Mouse (Mus musculus): Measurements from ENCODE around the gene Rras. TPM values are rescaled to one million over a fixed set of nuclear protein-coding genes. Genes with fewer than 3 reads are reported as not detected.

Gene Rras
- 286 and 584 TPM in 2 replicates for polyA plus RNA-seq (2012; rRNA removed; ENCODE audit: low replicate concordance)

DNA sequence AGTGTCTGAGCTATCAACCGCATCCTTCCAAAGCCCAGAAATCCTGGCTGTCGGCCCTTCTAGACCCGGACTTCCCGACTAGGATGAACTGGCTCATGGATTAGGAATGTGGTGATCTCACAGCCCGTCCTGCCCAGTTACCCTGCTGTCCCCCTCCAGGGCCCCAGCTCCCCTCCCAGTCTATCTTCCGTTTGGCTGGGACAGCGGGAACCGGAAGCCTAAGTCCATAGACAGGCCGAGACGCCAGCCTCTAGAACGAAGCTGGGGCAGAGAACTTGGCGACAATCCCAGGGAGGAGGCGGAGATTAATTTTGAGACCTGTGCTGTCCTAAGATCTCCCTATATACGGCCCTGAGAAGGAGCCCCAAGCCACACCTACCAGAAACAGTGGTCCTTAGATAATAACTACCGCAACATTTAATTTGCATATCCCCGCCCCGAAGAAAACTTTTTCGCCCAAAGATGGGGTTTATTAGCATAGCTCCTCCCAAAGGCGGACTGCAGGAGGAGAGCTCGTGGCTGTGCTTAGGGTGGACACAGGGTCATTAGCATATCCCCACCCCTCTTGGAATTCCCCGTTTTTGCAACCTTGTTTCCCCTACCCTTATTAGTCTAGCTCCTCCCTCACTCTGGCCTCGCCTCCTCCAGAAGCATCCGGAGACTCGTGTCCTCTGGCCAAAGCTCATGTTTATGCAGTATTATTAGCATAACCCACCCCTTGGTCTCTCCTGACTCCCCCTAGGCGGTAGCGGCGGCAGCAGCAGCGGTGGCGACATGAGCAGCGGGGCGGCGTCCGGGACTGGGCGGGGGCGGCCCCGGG is at the start of gene Rras:
Gene Rras (plus strand): TSS at position 720 of the 820 bp plus-strand sequence.

DNA sequence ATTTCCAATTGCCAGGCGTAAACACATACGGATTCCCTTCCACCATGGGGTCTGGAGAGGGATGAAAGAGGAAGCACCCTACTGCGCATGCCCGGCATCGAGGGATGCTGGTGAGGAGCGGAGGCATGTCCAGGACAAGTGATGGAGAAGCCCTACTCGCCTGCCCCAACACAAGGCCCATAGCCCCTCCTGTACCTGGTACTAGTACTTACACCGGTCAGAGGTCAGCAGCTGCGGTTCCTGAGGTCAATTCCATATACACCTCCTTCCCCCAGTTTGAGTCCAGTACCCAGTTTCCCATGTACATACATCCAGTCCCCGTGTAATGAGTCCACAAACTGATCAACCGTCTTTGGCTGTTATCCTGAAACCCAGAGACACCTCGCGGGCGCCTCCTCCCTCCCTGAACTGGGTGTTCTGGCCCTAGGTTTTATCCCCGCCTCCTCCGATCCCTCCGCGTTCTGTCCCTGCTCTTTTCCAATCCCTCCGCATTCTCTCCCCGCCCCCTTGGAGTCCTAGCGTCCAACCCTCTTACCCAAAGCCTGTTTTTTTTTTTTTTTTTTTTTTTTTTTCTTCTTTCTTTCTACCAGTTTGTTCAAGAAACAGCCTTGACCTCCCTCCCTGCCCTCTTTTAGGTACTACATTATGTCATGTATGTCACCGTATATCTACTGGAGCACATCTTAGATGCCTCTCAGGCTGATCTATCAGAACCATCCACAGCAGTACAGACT is 43.2 kb upstream of the Rras start, which contains the start of gene Cpt1c:
Gene Cpt1c (minus strand): TSS at position 469 of the 734 bp plus-strand sequence.

DNA sequence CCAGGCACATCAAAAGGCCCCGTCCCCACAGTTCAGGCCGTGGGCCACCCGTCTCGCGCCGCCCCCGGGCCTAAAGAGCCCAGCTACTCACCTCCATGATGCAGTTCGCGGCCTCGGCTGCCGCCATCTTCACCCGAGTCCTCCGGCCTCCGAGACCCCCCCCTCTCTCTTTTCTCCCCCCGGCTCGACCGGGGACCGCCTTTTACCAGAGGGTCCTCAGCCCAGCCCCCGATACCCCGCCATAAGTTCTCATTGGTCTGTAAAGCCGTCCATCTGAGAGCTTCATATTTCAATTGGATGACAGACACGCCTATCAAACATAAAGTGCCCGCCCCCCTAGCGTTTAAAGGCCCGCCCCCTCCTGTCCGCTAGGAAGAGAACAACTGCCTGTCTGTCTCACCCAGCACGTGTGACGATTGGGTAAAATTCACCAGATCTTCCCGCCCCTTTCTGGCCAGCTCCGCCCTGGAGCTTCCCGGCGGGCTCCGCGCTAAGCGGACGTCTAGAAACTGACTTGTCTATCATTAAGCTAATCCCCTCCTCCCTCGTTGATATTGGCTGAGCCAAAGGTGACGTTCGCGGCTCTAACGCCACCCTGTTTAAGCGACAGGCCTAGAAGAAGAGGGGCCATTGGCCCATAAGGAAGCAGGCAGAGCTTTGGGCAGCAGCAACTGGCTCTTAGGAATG is 31.4 kb upstream of the Rras start, which contains the start of gene Prmt1:
Gene Prmt1 (minus strand): TSS at position 377 of the 687 bp plus-strand sequence.

DNA sequence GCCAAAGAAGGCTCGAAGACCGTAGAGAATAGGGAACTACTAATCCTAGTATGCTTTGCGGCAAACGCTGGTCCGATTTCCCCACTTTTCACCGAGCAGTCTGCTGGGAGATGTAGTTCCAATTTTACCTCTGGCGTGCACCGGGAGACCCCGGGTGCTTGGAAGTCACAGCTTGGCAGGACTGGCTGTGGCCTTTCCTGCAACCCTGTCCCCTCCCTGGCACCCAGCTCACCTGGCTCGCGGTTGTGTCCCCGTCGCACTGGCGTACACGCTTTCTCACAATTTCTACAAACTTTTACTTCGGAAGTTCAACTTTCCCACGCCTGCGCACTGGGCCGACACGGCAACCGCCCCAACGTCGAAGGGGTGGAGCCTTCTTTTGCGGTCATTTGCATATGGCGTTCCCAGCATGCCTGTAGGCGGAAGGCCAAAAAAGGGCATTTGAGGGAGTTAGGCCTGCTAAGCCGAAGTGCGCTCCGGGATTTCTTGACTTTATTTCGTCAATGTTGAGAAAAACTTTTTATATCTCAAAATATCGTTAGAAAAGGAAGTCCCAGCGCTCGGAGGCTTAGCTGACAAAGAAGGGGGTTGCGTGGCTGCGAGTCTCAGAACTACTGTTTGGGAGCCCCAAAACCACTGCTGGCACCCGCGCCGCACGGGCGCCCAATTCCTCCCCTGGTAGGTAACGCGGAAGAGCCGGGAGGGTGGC is 20.4 kb upstream of the Rras start, which contains the start of gene Irf3:
Gene Irf3 (plus strand): TSS at position 418 of the 709 bp plus-strand sequence.

DNA sequence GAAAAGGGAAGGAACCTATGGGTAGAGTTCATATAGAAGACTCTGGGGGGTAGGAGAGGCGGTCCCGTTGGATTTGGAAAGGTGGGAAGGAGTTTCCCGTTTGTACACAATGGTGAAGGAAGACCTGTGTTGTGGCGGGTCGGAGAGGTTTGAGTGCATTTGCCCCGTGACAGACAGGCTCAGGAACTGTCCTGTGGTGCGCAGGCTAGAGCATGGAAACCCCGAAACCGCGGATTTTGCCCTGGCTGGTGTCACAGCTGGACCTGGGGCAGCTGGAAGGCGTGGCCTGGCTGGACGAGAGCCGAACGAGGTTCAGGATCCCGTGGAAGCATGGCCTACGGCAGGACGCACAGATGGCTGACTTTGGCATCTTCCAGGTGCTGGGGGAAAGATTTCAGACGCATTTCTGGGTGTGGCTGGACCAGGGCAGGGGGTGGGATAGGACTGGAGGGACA is 19.2 kb upstream of the Rras start, which contains the start of gene Bcl2l12:
Gene Bcl2l12 (minus strand): TSS at position 212 of the 455 bp plus-strand sequence.

DNA sequence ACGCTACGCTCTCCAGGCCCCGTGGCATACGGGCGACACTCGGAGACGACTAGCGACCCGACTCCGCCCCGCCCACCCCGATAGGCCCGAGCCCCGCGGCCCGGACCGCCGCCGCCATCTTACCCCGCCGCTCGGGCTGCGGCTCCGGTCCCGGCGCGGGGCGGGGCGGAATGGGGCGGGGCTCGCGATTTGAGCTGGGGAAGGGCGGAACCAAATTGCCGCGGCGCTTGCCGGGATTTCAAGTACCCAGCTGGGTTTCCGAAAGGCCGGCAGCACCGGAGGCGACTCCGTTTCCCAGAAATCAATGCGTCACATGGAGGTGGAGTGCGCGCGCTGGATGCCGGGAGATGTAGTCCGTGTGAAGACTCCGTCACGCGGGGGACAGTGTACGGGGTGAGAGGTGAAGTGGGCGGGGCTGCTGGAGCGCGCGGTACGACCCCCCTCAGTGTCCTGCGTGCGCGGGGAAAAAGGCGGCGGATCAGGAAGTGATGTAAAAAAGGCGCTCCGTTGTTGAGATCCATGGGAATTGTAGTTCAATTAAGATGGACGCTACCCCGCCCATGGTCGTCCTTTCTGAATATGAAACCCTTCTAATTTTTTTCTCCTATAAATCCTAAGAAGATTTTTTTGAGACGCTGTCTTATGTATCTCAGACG is 1.7 kb upstream of the Rras start, which contains the start of gene Scaf1:
Gene Scaf1 (minus strand): TSS at position 407 of the 656 bp plus-strand sequence.

DNA sequence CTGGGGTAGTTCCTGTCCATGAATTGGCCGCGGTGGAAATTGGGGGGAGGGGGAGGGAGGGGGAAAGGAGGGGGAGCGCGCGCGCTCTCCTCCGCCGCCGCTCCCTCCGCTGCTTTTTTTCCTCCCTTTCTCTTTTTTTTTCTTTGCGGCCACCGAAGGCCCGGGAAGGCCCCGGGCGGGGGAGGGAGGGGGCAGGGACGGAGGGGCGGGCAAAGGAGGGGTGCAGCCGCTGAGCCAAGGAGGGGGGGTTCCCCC is 35.0 kb downstream of the Rras start, which contains the start of gene Prr12:
Gene Prr12 (minus strand): TSS at position 20 of the 255 bp plus-strand sequence.

DNA sequence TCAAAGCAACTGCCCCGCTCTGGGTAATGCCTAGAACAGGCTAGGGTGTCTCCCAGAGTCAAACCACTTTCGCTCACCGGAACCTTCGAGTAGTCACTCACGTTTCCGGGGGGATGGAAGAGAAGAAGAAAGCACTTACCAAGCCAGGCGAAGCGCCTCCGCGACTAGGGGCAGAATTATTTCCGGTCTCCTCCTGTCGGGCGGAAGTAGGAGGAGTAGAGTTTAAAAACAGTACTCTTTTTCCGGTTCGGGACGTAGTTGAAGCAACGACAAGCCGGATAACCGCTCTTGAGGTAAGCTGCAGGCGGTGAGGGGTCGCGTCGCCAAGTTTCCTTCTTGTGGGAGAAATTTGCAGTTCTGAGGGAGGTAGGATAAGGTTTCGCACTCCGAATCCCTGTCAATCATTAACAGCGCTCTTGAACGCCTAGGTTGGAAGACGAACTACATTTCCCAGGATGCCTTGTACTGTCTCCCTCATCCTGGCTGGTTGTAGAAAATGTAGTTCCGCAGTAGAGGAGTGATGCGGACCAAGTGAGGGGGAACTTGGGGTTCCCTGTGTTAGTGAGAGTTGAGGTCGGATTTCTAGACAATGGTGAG is 44.6 kb downstream of the Rras start, which contains the start of the genes Nosip and Prrg2:
Gene Nosip (plus strand): TSS at position 191 of the 597 bp plus-strand sequence.
Gene Prrg2 (minus strand): TSS at position 439 of the 597 bp plus-strand sequence.

Other genes with a start within 250 kb of the Rras start
- 35.6 and 77.6 TPM in 2 replicates for gene Nup62, start 201.9 kb upstream of the Rras start, polyA plus RNA-seq (2012; rRNA removed; ENCODE audit: low replicate concordance)
- 3.9 and 4.0 TPM in 2 replicates for gene Il4i1, start 201.6 kb upstream of the Rras start, polyA plus RNA-seq (2012; rRNA removed; ENCODE audit: low replicate concordance)
- 211 and 305 TPM in 2 replicates for gene Atf5, start 201.3 kb upstream of the Rras start, polyA plus RNA-seq (2012; rRNA removed; ENCODE audit: low replicate concordance)
- 87.7 and 129 TPM in 2 replicates for gene Akt1s1, start 169.0 kb upstream of the Rras start, polyA plus RNA-seq (2012; rRNA removed; ENCODE audit: low replicate concordance)
- gene Tbc1d17, start 168.9 kb upstream of the Rras start, polyA plus RNA-seq (2012; rRNA removed; ENCODE audit: low replicate concordance), result 125 and 126 TPM in 2 replicates
- gene Pnkp, start 160.8 kb upstream of the Rras start, polyA plus RNA-seq (2012; rRNA removed; ENCODE audit: low replicate concordance), result 45.1 and 47.8 TPM in 2 replicates
- gene Ptov1, start 148.2 kb upstream of the Rras start, polyA plus RNA-seq (2012; rRNA removed; ENCODE audit: low replicate concordance), result 245 and 426 TPM in 2 replicates
- 93.4 and 172 TPM in 2 replicates for gene Med25, start 125.2 kb upstream of the Rras start, polyA plus RNA-seq (2012; rRNA removed; ENCODE audit: low replicate concordance)
- gene Fuz, start 121.9 kb upstream of the Rras start, polyA plus RNA-seq (2012; rRNA removed; ENCODE audit: low replicate concordance), result 48.5 and 82.0 TPM in 2 replicates
- 91.4 and 108 TPM in 2 replicates for gene Ap2a1, start 88.5 kb upstream of the Rras start, polyA plus RNA-seq (2012; rRNA removed; ENCODE audit: low replicate concordance)
- gene Tsks, start 74.8 kb upstream of the Rras start, polyA plus RNA-seq (2012; rRNA removed; ENCODE audit: low replicate concordance), result 0.21 and 0.22 TPM in 2 replicates
- gene Cpt1c, start 43.1 kb upstream of the Rras start, polyA plus RNA-seq (2012; rRNA removed; ENCODE audit: low replicate concordance), result 21.7 and 88.9 TPM in 2 replicates
- 148 and 347 TPM in 2 replicates for gene Prmt1, start 31.4 kb upstream of the Rras start, polyA plus RNA-seq (2012; rRNA removed; ENCODE audit: low replicate concordance)
- 111 and 156 TPM in 2 replicates for gene Irf3, start 20.3 kb upstream of the Rras start, polyA plus RNA-seq (2012; rRNA removed; ENCODE audit: low replicate concordance)
- 30.2 and 45.2 TPM in 2 replicates for gene Bcl2l12, start 19.2 kb upstream of the Rras start, polyA plus RNA-seq (2012; rRNA removed; ENCODE audit: low replicate concordance)
- 67.6 and 79.5 TPM in 2 replicates for gene Scaf1, start 1.6 kb upstream of the Rras start, polyA plus RNA-seq (2012; rRNA removed; ENCODE audit: low replicate concordance)
- 8.6 and 15.5 TPM in 2 replicates for gene Prr12, start 34.9 kb downstream of the Rras start, polyA plus RNA-seq (2012; rRNA removed; ENCODE audit: low replicate concordance)
- gene Nosip, start 44.5 kb downstream of the Rras start, polyA plus RNA-seq (2012; rRNA removed; ENCODE audit: low replicate concordance), result 68.3 and 84.1 TPM in 2 replicates
- 73.3 and 99.8 TPM in 2 replicates for gene Prrg2, start 44.7 kb downstream of the Rras start, polyA plus RNA-seq (2012; rRNA removed; ENCODE audit: low replicate concordance)
- 89.2 and 448 TPM in 2 replicates for gene Rcn3, start 74.3 kb downstream of the Rras start, polyA plus RNA-seq (2012; rRNA removed; ENCODE audit: low replicate concordance)
- 195 and 315 TPM in 2 replicates for gene Fcgrt, start 85.9 kb downstream of the Rras start, polyA plus RNA-seq (2012; rRNA removed; ENCODE audit: low replicate concordance)
- 294 and 506 TPM in 2 replicates for gene Rps11, start 106.5 kb downstream of the Rras start, polyA plus RNA-seq (2012; rRNA removed; ENCODE audit: low replicate concordance)
- gene Rpl13a, start 110.8 kb downstream of the Rras start, polyA plus RNA-seq (2012; rRNA removed; ENCODE audit: low replicate concordance), result 1,583 and 3,800 TPM in 2 replicates
- gene Gm45713, start 118.3 kb downstream of the Rras start, polyA plus RNA-seq (2012; rRNA removed; ENCODE audit: low replicate concordance), result 5.4 and 12.9 TPM in 2 replicates
- 62.3 and 91.9 TPM in 2 replicates for gene Flt3l, start 118.5 kb downstream of the Rras start, polyA plus RNA-seq (2012; rRNA removed; ENCODE audit: low replicate concordance)
- 64.1 and 64.9 TPM in 2 replicates for gene Pih1d1, start 136.3 kb downstream of the Rras start, polyA plus RNA-seq (2012; rRNA removed; ENCODE audit: low replicate concordance)
- gene Aldh16a1, start 136.6 kb downstream of the Rras start, polyA plus RNA-seq (2012; rRNA removed; ENCODE audit: low replicate concordance), result 35.1 and 56.5 TPM in 2 replicates
- gene Slc17a7, start 146.0 kb downstream of the Rras start, polyA plus RNA-seq (2012; rRNA removed; ENCODE audit: low replicate concordance), result 0.08 TPM in 1 of 2 replicates, not detected in the other
- gene Gfy, start 161.6 kb downstream of the Rras start, polyA plus RNA-seq (2012; rRNA removed; ENCODE audit: low replicate concordance), result not detected in 2 replicates
- gene Pth2, start 163.0 kb downstream of the Rras start, polyA plus RNA-seq (2012; rRNA removed; ENCODE audit: low replicate concordance), result not detected in 2 replicates
- 0.09 and 0.14 TPM in 2 replicates for gene Ccdc155, start 186.9 kb downstream of the Rras start, polyA plus RNA-seq (2012; rRNA removed; ENCODE audit: low replicate concordance)
- gene Dkkl1, start 194.2 kb downstream of the Rras start, polyA plus RNA-seq (2012; rRNA removed; ENCODE audit: low replicate concordance), result 0.17 and 0.73 TPM in 2 replicates
- gene Tead2, start 197.8 kb downstream of the Rras start, polyA plus RNA-seq (2012; rRNA removed; ENCODE audit: low replicate concordance), result 30.9 and 110 TPM in 2 replicates
- 37.7 and 42.8 TPM in 2 replicates for gene Cd37, start 221.2 kb downstream of the Rras start, polyA plus RNA-seq (2012; rRNA removed; ENCODE audit: low replicate concordance)
- not detected in 2 replicates for gene Slc6a16, start 223.1 kb downstream of the Rras start, polyA plus RNA-seq (2012; rRNA removed; ENCODE audit: low replicate concordance)